Mouse (Mus musculus) cerebellum, adult (tissue): ENCODE results near the gene Srp54a.
"Not testable (repeated sequence)": the region's sequence is repeated elsewhere in the genome, so short reads cannot be mapped to it uniquely, and the experiment has no call there.

ENCODE experiments used
- ATAC-seq: cut with Nextera tagmentation; 2 replicates; pipeline ENCODE4 v1.9.2; 2017; ENCODE audit warnings: mild to moderate bottlenecking, moderate library complexity, mixed read lengths; ENCODE audit not compliant: insufficient number of reproducible peaks, low FRiP score, low TSS enrichment

Srp54a gene

DNA sequence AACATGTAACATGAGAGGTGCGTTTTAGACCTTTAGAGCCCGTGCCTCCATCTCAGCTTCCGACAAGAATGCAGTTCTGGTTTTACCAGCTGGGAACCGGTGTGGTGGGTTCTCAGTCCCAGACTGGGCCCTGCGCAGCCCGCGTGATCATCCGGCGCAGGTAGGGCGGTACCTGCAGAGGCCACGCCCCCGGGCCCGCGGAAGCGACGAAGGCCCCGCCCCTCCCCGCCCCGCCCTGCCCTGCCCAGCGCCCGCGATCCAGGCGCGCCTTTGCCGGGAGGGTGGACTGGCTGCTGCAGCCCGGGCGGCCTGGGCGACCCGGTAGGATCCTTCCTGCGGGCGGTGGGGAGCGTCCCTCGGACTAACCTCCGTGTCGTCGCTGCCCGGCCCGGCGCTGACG, 44.2 kb downstream of the Srp54a start, which contains the start of gene Fam177a:
Gene Fam177a, plus strand, starts transcription at position 228 of the 400 bp plus-strand sequence.
- ATAC-seq: peak; percentile 91

DNA sequence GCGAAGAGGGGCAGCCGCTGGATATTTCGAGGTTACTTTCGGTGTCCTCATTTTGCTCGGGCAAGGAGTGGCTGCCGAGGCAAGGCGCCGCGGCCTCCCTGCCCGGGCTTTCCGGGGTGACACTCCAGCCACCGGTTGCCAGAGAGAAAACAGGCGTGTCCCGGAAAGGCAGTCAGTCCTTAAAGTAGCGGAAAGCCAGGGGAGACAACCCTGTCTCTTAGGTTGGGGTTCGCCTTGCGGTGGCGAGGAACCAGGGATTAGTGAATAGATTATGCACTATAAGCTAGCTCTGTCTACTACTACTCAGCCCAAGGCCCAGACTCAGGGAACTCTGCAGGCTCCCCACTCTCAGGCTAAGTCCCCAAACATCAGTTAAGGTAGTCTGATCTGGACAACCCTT, 44.7 kb downstream of the Srp54a start:
- ATAC-seq: not testable (repeated sequence)

DNA sequence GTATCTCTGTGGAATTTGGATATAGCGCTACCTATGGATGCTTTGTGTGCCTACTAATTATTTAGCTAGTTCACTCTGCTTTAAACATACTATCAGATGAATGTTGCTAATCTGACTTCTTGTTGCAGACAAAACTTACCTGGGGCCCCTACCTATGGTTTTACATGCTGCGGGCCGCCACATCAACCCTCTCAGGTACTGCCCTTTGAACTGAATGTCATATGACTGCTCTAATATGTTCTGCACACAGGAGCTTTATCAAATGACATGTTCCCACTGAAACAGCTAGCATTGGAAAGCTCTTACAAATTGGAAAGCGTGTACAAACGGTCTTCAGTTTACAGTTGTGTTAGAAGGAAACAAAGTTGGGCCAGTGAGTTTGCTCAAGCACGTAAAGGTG, 55.5 kb downstream of the Srp54a start:
- not testable (repeated sequence) for ATAC-seq

DNA sequence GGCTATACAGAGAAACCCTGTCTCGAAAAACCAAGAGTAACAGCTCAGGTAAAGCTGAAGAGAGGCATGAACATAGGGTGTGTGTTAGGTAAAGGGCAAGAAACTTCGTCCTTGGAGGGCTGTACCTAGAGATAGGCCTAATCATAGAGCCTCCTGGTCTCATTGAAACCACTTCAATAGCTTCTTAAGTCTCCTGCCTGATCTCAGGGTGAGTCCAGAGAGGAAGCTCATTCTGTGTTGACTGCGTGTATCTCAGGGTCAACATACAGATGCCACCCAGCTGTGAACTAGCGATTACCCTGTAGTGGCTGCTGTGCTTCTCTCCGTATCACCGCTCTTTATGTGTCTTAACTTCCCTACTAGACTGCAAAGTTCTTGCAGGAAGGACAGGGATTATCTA, 57.8 kb downstream of the Srp54a start:
- not testable (repeated sequence) for ATAC-seq

DNA sequence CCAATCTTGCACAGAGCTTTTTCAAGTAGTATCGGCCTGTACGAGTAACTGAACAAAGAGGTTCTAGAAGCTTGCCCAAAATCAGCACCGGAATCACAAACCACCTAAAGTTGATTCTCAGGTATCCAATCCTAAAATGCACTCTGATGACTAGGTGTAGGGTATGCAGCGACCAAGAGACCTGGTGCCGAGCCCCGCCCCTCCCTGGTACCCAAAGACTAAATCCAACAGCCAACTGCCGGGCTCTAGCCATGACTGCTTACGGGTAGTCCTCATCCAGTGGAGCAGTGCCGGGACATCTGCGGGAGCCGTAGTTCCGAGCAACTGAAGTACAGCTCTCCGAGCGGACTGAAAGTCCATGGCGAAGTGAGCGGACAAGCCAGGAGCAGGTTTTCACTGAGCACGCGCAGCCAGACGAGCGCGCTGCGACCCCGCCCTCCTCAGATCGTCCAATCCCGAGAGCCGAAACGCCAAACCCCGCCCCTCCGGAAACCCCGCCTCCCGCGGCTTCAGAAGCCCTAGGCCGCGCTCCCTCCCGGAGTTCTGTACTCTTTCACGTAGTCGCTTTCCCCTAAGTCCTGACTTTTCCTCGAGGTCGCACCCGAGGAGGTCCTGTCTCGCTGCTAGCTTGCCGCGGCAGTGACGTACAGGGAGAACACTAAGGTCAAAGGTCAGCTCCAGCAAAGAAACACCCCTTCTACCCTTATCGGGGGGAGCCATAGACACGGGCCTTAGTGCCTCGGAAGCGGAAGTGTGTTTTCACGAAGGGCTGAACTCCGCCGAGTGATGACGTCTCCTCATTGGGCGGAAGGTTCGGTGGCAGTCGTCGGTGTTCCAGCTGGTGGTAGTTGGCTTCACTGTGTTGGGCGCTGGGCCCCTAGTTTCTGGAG, 74.7 kb downstream of the Srp54a start, which contains the start of gene Srp54b:
Gene Srp54b, plus strand, starts transcription at position 546 of the 890 bp plus-strand sequence.
- ATAC-seq: peak; percentile 97

DNA sequence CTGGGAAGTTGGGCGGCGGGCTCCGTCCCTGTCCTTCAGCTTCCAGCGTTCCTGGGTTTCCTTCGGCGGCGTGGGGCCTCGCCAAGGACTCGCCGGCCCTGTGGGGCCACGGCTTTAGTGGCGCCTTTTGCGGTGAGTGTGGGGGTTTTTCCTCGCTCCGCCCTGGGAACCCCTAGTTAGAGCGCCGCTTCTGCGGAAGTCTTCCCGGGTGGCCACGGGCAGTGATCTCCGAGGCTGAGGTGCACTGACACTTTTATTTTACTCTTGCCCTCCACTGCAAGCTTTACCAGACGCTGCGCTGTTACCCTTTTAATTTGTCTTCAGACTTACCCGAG, 75.4 kb downstream of the Srp54a start:
- ATAC-seq: not testable (repeated sequence)
